Mouse (Mus musculus) G1E (cell line): Measurements from ENCODE around the gene Sbf2.

Experiments
- CTCF ChIP-seq: IDR thresholded peaks from 2 replicates; pipeline ENCODE4 v1.5.1; 2012; ENCODE audit warnings: low read depth, low read length, inconsistent platforms, mixed read lengths
- GATA1 ChIP-seq: IDR thresholded peaks from 2 replicates; pipeline ENCODE4 v1.6.1; 2012; ENCODE audit warnings: borderline replicate concordance, low read length, inconsistent platforms, mixed read lengths
- GATA2 ChIP-seq: IDR thresholded peaks from 2 replicates; pipeline ENCODE4 v1.6.1; 2012; ENCODE audit warnings: low read depth, low read length, inconsistent platforms, borderline replicate concordance
- TAL1 ChIP-seq: conservative IDR thresholded peaks from 2 replicates; pipeline ENCODE4 v1.6.1; 2012; ENCODE audit warnings: low read depth, low read length, inconsistent platforms, mixed read lengths

DNA sequence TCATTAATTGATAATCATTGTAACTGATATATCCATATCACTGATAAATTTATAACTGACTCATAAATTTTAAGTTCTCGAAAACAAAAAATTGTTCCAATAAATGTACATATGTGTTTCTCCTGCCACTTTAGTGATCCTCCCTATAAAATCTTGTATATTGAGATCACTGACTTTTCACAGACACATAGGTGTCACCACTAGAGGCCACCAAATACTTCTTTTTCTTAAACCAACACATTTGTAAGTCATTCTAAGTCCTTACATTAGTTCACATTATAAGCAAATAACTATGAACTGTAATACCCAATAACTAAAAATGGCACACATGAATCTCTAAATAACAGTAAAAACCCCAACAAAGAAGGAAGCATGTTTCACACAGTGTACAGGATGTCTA lies 66.5 kb downstream of the Sbf2 start:
- TF ChIP-seq GATA1 (no peak), GATA2 (no peak), CTCF (no peak), TAL1 (no peak)
